Mouse (Mus musculus): ENCODE data around the gene Col26a1.

DNA sequence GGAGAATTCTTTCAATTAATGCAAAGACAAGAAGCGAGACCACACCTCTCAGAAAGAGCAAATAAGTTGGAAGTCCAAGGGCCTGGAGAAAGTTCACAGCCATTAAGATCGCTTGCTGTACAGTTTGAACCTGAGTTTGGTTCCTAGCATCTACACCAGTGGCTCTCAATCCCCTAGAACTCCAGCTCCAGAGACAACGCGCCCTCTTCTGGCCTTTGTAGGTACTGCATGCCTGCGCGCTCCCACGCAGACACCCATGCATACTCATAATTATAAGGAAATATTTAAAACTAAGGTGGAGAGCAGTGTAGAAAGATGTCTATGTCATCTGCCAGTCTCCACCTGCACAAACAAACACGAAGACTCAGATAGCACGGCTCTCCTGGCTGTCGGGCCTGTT is 102.5 kb downstream of the Col26a1 start:
- peak; percentile 73; the same call in 1 of the 2 replicates for TF ChIP-seq CTCF (IDR thresholded peaks at IDR 0.05; ENCODE audit: extremely low read depth, insufficient read length, insufficient replicate concordance, low read depth, low read length)
- no peak for TF ChIP-seq POLR2A (IDR thresholded peaks at IDR 0.05; ENCODE audit: low read depth, low read length)

Measured in small intestine, adult 2 months (tissue).